Mouse (Mus musculus) liver, postnatal 0 days (tissue): ENCODE measurements around the gene Tmem30b.

ENCODE experiments used
- CTCF ChIP-seq: sonication (generic); IDR thresholded peaks from 2 replicates; pipeline ENCODE4 v1.5.1; 2016; ENCODE audit warnings: antibody characterized with exemption, low read depth
- EP300 ChIP-seq: IDR thresholded peaks from 2 replicates; pipeline ENCODE4 v1.6.1; 2016; ENCODE audit warnings: antibody characterized with exemption, low read depth, mild to moderate bottlenecking

DNA sequence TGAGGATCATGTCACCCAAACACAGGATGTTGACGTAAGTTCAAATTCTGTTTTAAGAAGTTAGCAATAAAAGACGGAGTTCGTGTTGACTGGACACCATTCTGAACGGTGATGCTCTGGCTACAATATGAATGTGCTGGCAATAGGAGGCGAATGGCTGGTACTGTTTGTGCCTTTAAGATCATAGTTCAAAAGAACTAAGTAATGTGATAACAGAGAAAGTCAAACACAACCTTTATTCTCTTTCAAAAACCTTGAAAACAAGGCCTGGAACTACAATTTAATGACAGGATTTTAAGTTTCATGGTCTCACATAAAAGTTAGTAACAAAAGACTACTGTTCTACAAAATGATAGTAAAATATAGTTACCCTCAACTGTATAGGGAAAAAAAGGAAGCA is 3.0 kb downstream of the Tmem30b start:
- TF ChIP-seq CTCF, result no peak
- TF ChIP-seq EP300, result no peak
